Mouse (Mus musculus): ENCODE data around the gene Dmd. TPM values are rescaled to one million over a fixed set of nuclear protein-coding genes. Genes with fewer than 3 reads are reported as not detected.

The Dmd gene
- total and polyA plus RNA-seq, 3 experiments, result 20.8 to 79.1 (median 68.9) TPM

DNA sequence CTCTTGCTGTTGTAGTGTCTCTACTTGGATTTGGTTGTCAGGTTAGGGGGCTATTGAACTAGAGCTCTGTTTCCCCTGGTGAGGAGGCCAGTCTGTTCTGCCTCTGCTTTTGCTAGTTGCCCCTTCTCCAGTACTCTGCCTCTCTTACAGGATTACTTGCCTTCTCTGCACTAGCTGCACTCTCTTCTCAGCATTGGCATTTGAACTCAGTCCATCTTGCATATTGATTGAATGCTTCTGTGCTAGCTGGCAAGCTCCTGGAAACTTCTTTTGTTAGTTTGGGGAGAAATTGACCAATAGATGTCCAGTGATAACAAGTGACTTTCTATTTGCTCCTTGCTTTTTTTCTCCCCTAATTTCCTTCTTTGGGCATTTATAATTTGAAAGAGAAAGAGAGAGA, 2163.7 kb downstream of the Dmd start:
- DNase-seq, result no peak
- intact Hi-C loops (cut with DNase I), result no loop called here
- TF ChIP-seq EP300 (IDR thresholded peaks at IDR 0.05; ENCODE audit: insufficient read depth, low read depth, low read length) (no peak), CTCF (IDR thresholded peaks at IDR 0.05) (no peak), POLR2A (IDR thresholded peaks at IDR 0.05; ENCODE audit: insufficient read depth, low read depth, low read length) (no peak)
- Histone ChIP-seq H3K79me2 (replicated peaks; ENCODE audit: control insufficient read depth, insufficient read depth, low read length) (no peaks in the 10 kb centered on the region), H3K4me3 (no peak overlapping the region), H3K36me3 (ENCODE audit: control insufficient read depth, insufficient read depth, low read length) (no peaks in the 10 kb centered on the region), H3K27me3 (ENCODE audit: control insufficient read depth, insufficient read depth, low read length) (no peaks in the 10 kb centered on the region), H3K9ac (ENCODE audit: low read depth, low read length) (no peak overlapping the region), H3K4me1 (ENCODE audit: control insufficient read depth, insufficient read depth, low read length) (no peaks in the 10 kb centered on the region), H3K27ac (no peak overlapping the region)

- TF ChIP-seq CTCF (IDR thresholded peaks at IDR 0.05), result no peak
- TF ChIP-seq POLR2A (IDR thresholded peaks at IDR 0.05; ENCODE audit: insufficient read depth, low read depth, low read length), result no peak
- no peak for TF ChIP-seq EP300 (IDR thresholded peaks at IDR 0.05; ENCODE audit: insufficient read depth, low read depth, low read length)
- Histone ChIP-seq H3K27me3 (ENCODE audit: control insufficient read depth, insufficient read depth, low read length) (no peaks in the 10 kb centered on the region), H3K79me2 (replicated peaks; ENCODE audit: control insufficient read depth, insufficient read depth, low read length) (no peaks in the 10 kb centered on the region), H3K4me3 (no peak overlapping the region), H3K27ac (no peak overlapping the region), H3K36me3 (ENCODE audit: control insufficient read depth, insufficient read depth, low read length) (no peaks in the 10 kb centered on the region), H3K4me1 (ENCODE audit: control insufficient read depth, insufficient read depth, low read length) (no peaks in the 10 kb centered on the region), H3K9ac (ENCODE audit: low read depth, low read length) (no peak overlapping the region)
- 82% methylated on average over 3 of the region's 3 CpGs for WGBS
- no peak for DNase-seq
- intact Hi-C loops (cut with DNase I), result no loop called here
Observed at GRCm38 (mm10) chrX:85132706-85133105, 2184.0 kb downstream of the Dmd start.

DNA sequence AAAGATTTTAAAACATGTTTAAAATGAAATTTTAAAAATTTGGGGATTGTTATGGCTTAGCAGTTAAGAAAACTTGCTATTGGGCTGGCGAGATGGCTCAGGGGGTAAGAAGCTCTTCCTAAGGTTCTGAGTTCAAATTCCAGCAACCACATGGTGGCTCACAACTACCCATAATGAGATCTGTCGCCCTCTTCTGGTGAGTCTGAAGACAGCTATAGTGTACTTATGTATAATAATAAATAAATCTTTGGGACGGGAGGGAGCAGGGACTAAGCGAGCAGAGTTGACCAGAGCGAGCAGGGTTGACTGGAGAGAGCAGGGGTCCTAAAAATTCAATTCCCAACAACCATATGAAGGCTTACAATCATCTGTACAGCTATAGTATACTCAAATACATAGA, 2188.6 kb downstream of the Dmd start:
- DNase-seq, result no peak
- H3K27ac ChIP-seq, result no peak overlapping the region
- H3K79me2 ChIP-seq (replicated peaks; ENCODE audit: control insufficient read depth, insufficient read depth, low read length), result no peaks in the 10 kb centered on the region
- no peak overlapping the region for H3K4me3 ChIP-seq
- H3K36me3 ChIP-seq (ENCODE audit: control insufficient read depth, insufficient read depth, low read length), result no peaks in the 10 kb centered on the region
- no peaks in the 10 kb centered on the region for H3K4me1 ChIP-seq (ENCODE audit: control insufficient read depth, insufficient read depth, low read length)
- H3K9ac ChIP-seq (ENCODE audit: low read depth, low read length), result no peak overlapping the region
- peak; percentile 61 for TF ChIP-seq CTCF (IDR thresholded peaks at IDR 0.05)
- TF ChIP-seq POLR2A (IDR thresholded peaks at IDR 0.05; ENCODE audit: insufficient read depth, low read depth, low read length), result no peak
- 77% methylated on average over 5 of the region's 5 CpGs for WGBS
- intact Hi-C loops (cut with DNase I), result no loop called here
- H3K27me3 ChIP-seq (ENCODE audit: control insufficient read depth, insufficient read depth, low read length), result no peaks in the 10 kb centered on the region

GRCm38 (mm10) chrX:85171264-85171663, 2222.6 kb downstream of the Dmd start:
- TF ChIP-seq CTCF (IDR thresholded peaks at IDR 0.05) (peak; percentile 58), POLR2A (IDR thresholded peaks at IDR 0.05; ENCODE audit: insufficient read depth, low read depth, low read length) (no peak), EP300 (IDR thresholded peaks at IDR 0.05; ENCODE audit: insufficient read depth, low read depth, low read length) (no peak)

DNA sequence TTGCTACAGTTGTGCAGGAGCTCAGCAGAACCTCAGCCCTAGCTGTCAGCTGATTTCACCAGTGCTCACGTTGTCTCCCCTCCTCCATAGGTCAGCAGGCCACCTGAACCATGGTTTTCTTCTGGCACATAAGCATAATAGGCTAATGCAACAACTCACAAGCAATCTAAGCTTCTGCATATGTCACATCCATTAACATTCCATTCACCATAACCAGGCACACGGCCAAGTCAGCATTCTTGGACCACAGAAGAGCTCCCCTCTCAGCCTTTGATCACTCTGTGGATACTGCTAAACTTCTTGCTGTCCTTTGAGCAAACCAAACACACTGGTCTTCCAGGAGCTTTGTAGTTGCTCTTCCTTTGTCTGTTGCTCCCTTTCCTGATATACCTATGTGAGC, 2238.9 kb downstream of the Dmd start:
- Histone ChIP-seq H3K9ac (ENCODE audit: low read depth, low read length) (no peak overlapping the region), H3K4me1 (ENCODE audit: control insufficient read depth, insufficient read depth, low read length) (no peaks in the 10 kb centered on the region), H3K27ac (no peak overlapping the region), H3K4me3 (no peak overlapping the region), H3K79me2 (replicated peaks; ENCODE audit: control insufficient read depth, insufficient read depth, low read length) (no peaks in the 10 kb centered on the region), H3K36me3 (ENCODE audit: control insufficient read depth, insufficient read depth, low read length) (no peaks in the 10 kb centered on the region), H3K27me3 (ENCODE audit: control insufficient read depth, insufficient read depth, low read length) (no peaks in the 10 kb centered on the region)
- DNase-seq, result peak; percentile 5 to 27
- 30% methylated on average over 2 of the region's 2 CpGs for WGBS
- intact Hi-C loops (cut with DNase I), result no loop called here
- TF ChIP-seq EP300 (IDR thresholded peaks at IDR 0.05; ENCODE audit: insufficient read depth, low read depth, low read length) (no peak), CTCF (IDR thresholded peaks at IDR 0.05) (no peak), POLR2A (IDR thresholded peaks at IDR 0.05; ENCODE audit: insufficient read depth, low read depth, low read length) (no peak)

More at GRCm38 (mm10) chrX:85171264-85171663, 2222.6 kb downstream of the Dmd start:
- Histone ChIP-seq H3K9ac (ENCODE audit: low read depth, low read length) (no peak overlapping the region), H3K36me3 (ENCODE audit: control insufficient read depth, insufficient read depth, low read length) (no peaks in the 10 kb centered on the region), H3K4me1 (ENCODE audit: control insufficient read depth, insufficient read depth, low read length) (no peaks in the 10 kb centered on the region), H3K4me3 (no peak overlapping the region), H3K79me2 (replicated peaks; ENCODE audit: control insufficient read depth, insufficient read depth, low read length) (no peaks in the 10 kb centered on the region), H3K27ac (no peak overlapping the region), H3K27me3 (ENCODE audit: control insufficient read depth, insufficient read depth, low read length) (no peaks in the 10 kb centered on the region)
- intact Hi-C loops (cut with DNase I), result no loop called here
- DNase-seq, result no peak
- WGBS, result 66% methylated on average over 2 of the region's 2 CpGs

DNA sequence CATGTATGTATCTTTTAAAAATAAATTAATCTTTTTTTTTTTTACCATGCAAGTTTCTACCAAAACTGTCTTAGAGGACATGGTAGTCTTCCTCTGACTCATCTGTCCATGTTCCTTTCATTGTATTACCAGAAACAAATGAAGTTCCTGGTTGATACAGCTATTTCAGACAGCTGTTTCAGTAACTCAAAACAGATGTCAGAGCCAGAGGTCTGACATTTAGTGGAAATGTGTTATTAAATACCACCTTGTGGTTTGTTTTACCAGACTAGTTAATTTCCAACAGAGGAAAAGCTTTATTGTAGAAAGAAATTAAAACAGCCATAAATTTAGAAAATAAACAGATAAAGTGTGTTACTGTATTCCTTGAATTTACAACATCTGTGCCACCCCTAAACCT, 2245.2 kb downstream of the Dmd start:
- no peak for DNase-seq
- H3K27ac ChIP-seq, result no peak overlapping the region
- no peaks in the 10 kb centered on the region for H3K79me2 ChIP-seq (replicated peaks; ENCODE audit: control insufficient read depth, insufficient read depth, low read length)
- intact Hi-C loops (cut with DNase I), result no loop called here
- no peak overlapping the region for H3K4me3 ChIP-seq
- H3K4me1 ChIP-seq (ENCODE audit: control insufficient read depth, insufficient read depth, low read length), result no peaks in the 10 kb centered on the region
- H3K36me3 ChIP-seq (ENCODE audit: control insufficient read depth, insufficient read depth, low read length), result no peaks in the 10 kb centered on the region
- no peaks in the 10 kb centered on the region for H3K27me3 ChIP-seq (ENCODE audit: control insufficient read depth, insufficient read depth, low read length)
- TF ChIP-seq EP300 (IDR thresholded peaks at IDR 0.05; ENCODE audit: insufficient read depth, low read depth, low read length) (no peak), POLR2A (IDR thresholded peaks at IDR 0.05; ENCODE audit: insufficient read depth, low read depth, low read length) (no peak), CTCF (IDR thresholded peaks at IDR 0.05) (no peak)
- no peak overlapping the region for H3K9ac ChIP-seq (ENCODE audit: low read depth, low read length)
